Mouse (Mus musculus) myocyte (in vitro differentiated cells): Measurements from ENCODE around the gene Gm17304. TPM values are rescaled to one million over a fixed set of nuclear protein-coding genes. Genes with fewer than 3 reads are reported as not detected.

Source experiments
- H3K27me3 ChIP-seq: one replicate; pipeline ENCODE4 v1.6.1; 2011; ENCODE audit not compliant: control insufficient read depth, insufficient read depth, insufficient read length
- H3K36me3 ChIP-seq: one replicate; pipeline ENCODE4 v1.6.1; 2011; ENCODE audit not compliant: control insufficient read depth, insufficient read depth
- H3K4me2 ChIP-seq: one replicate; pipeline ENCODE4 v1.6.1; 2011; ENCODE audit warnings: low read depth, control low read depth
- H3K4me3 ChIP-seq: one replicate; pipeline ENCODE4 v1.5.1; 2011; ENCODE audit warnings: mild to moderate bottlenecking, control low read depth, moderate library complexity
- H3K79me2 ChIP-seq: one replicate; pipeline ENCODE4 v1.6.1; 2011; ENCODE audit not compliant: control insufficient read depth, insufficient read depth
- H3ac ChIP-seq: one replicate; pipeline ENCODE4 v1.6.1; 2011; ENCODE audit not compliant: control insufficient read depth, insufficient read length
- CEBPB ChIP-seq: IDR thresholded peaks from 2 replicates; pipeline ENCODE4 v1.6.1; 2011; ENCODE audit warnings: mild to moderate bottlenecking, moderate library complexity; ENCODE audit not compliant: poor library complexity, insufficient read depth, severe bottlenecking
- E2F4 ChIP-seq: IDR thresholded peaks from one replicate; pipeline ENCODE4 v1.6.1; 2011; ENCODE audit warnings: mild to moderate bottlenecking, control low read depth, moderate library complexity; ENCODE audit not compliant: insufficient read depth
- MAX ChIP-seq: IDR thresholded peaks from one replicate; pipeline ENCODE4 v1.6.1; 2011; ENCODE audit warnings: low read depth, mild to moderate bottlenecking, control low read depth
- MYOD1 ChIP-seq, 3 experiments: IDR thresholded peaks; one replicate each; pipeline ENCODE4 v1.6.1; 2011; ENCODE audit warnings: control low read depth in 2 of 3, low read depth in 2 of 3, mild to moderate bottlenecking in 2 of 3, moderate library complexity in 1 of 3; ENCODE audit not compliant: insufficient read length in 2 of 3, control insufficient read depth in 1 of 3
- MYOG ChIP-seq, 3 experiments: IDR thresholded peaks; one replicate each; pipeline ENCODE4 v1.6.1; 2011; ENCODE audit warnings: control low read depth in 2 of 3, low read depth in 2 of 3, mild to moderate bottlenecking in 2 of 3; ENCODE audit not compliant: insufficient read length in 2 of 3, control insufficient read depth in 1 of 3, insufficient read depth in 1 of 3
- POLR2A ChIP-seq: IDR thresholded peaks from one replicate; pipeline ENCODE4 v1.6.1; 2011; ENCODE audit warnings: low read depth, mild to moderate bottlenecking, control low read depth, moderate library complexity; ENCODE audit not compliant: insufficient read length
- POLR2AphosphoS2 ChIP-seq: IDR thresholded peaks from one replicate; pipeline ENCODE4 v1.6.1; 2011; ENCODE audit warnings: low read depth, control low read depth; ENCODE audit not compliant: insufficient read length
- REST ChIP-seq: IDR thresholded peaks from one replicate; pipeline ENCODE4 v1.6.1; 2011; ENCODE audit warnings: mild to moderate bottlenecking, control low read depth, moderate library complexity; ENCODE audit not compliant: insufficient read depth, insufficient read length
- SRF ChIP-seq: IDR thresholded peaks from one replicate; pipeline ENCODE4 v1.6.1; 2011; ENCODE audit warnings: low read depth; ENCODE audit not compliant: control insufficient read depth, insufficient read length
- TCF12 ChIP-seq: IDR thresholded peaks from one replicate; pipeline ENCODE4 v1.6.1; 2011; ENCODE audit warnings: mild to moderate bottlenecking, control low read depth; ENCODE audit not compliant: poor library complexity, insufficient read depth, severe bottlenecking
- TCF3 ChIP-seq: IDR thresholded peaks from one replicate; pipeline ENCODE4 v1.6.1; 2011; ENCODE audit warnings: low read depth, control low read depth; ENCODE audit not compliant: insufficient read length
- USF1 ChIP-seq: IDR thresholded peaks from one replicate; pipeline ENCODE4 v1.6.1; 2011; ENCODE audit warnings: low read depth, mild to moderate bottlenecking, control low read depth, moderate library complexity
- polyA plus RNA-seq: library from polyadenylated mRNA; unstranded; fragments of >200 nt; fragmentation: generic; extraction: Trizol; gene quantifications from one replicate; pipeline ENCODE4 v1.2.1, GENCODE M21; 2012; ENCODE audit warnings: missing spikeins

The Gm17304 gene
- polyA plus RNA-seq, 1 experiment = not detected

GRCm38 (mm10) chr5:106615006-106615405 lies 6.1 kb downstream of the Gm17304 start:
- Histone ChIP-seq H3K4me3 (no peak overlapping the region), H3K36me3 (peaks cover 44% of the 10 kb centered on the region), H3K27me3 (no peaks in the 10 kb centered on the region), H3ac (no peak overlapping the region), H3K79me2 (peaks cover 13% of the 10 kb centered on the region), H3K4me2 (no peak overlapping the region)
- TF ChIP-seq MAX (no peak), CEBPB (no peak), USF1 (no peak), MYOG (IDR thresholded peaks at IDR 0.05; ENCODE audit: control insufficient read depth in 1 of 3, insufficient read depth in 1 of 3, insufficient read length in 2 of 3, low read depth in 2 of 3) (no peak), E2F4 (no peak)

- Histone ChIP-seq H3K27me3 (no peaks in the 10 kb centered on the region), H3ac (no peak overlapping the region), H3K4me3 (no peak overlapping the region), H3K79me2 (peaks cover 24% of the 10 kb centered on the region), H3K4me2 (no peak overlapping the region), H3K36me3 (peaks cover 35% of the 10 kb centered on the region)
- TF ChIP-seq MAX (no peak), MYOD1 (IDR thresholded peaks at IDR 0.05; ENCODE audit: control insufficient read depth in 1 of 3, insufficient read length in 2 of 3, low read depth in 2 of 3) (no peak), CEBPB (no peak), POLR2A (no peak), MYOG (IDR thresholded peaks at IDR 0.05; ENCODE audit: control insufficient read depth in 1 of 3, insufficient read depth in 1 of 3, insufficient read length in 2 of 3, low read depth in 2 of 3) (no peak), E2F4 (no peak), POLR2AphosphoS2 (no peak), USF1 (no peak), TCF3 (no peak), SRF (no peak), TCF12 (no peak), REST (no peak)
These were observed 11.5 kb downstream of the Gm17304 start for GRCm38 (mm10) chr5:106620446-106620845.

- Histone ChIP-seq H3K27me3 (no peaks in the 10 kb centered on the region), H3K79me2 (peaks cover 29% of the 10 kb centered on the region), H3ac (no peak overlapping the region), H3K4me3 (no peak overlapping the region), H3K36me3 (peaks cover 31% of the 10 kb centered on the region), H3K4me2 (no peak overlapping the region)
- TF ChIP-seq SRF = no peak
These were observed 13.3 kb downstream of the Gm17304 start for GRCm38 (mm10) chr5:106622193-106622592.

- Histone ChIP-seq H3K27me3 (no peaks in the 10 kb centered on the region), H3K4me3 (no peak overlapping the region), H3ac (no peak overlapping the region), H3K36me3 (peaks cover 23% of the 10 kb centered on the region), H3K79me2 (peaks cover 36% of the 10 kb centered on the region), H3K4me2 (no peak overlapping the region)
- TF ChIP-seq SRF = no peak
- TF ChIP-seq REST = no peak
- TF ChIP-seq POLR2AphosphoS2 = no peak
- no peak for TF ChIP-seq E2F4
- no peak for TF ChIP-seq TCF12
- TF ChIP-seq MYOD1 (IDR thresholded peaks at IDR 0.05; ENCODE audit: control insufficient read depth in 1 of 3, insufficient read length in 2 of 3, low read depth in 2 of 3) = no peak
- TF ChIP-seq POLR2A = no peak
- TF ChIP-seq USF1 = no peak
- no peak for TF ChIP-seq CEBPB
These were observed 14.4 kb downstream of the Gm17304 start for GRCm38 (mm10) chr5:106623337-106623736.

GRCm38 (mm10) chr5:106628369-106629149 lies 19.7 kb downstream of the Gm17304 start:
- Histone ChIP-seq H3K27me3 (no peaks in the 10 kb centered on the region), H3K4me2 (no peak overlapping the region), H3K36me3 (peaks cover 11% of the 10 kb centered on the region), H3ac (no peak overlapping the region), H3K79me2 (peaks cover 34% of the 10 kb centered on the region), H3K4me3 (no peak overlapping the region)
- TF ChIP-seq SRF (no peak), TCF3 (no peak), USF1 (peak; percentile 66), CEBPB (no peak), MYOD1 (IDR thresholded peaks at IDR 0.05; ENCODE audit: control insufficient read depth in 1 of 3, insufficient read length in 2 of 3, low read depth in 2 of 3) (peak in 1 of 3 experiments; percentile 58), E2F4 (no peak), REST (no peak), MYOG (IDR thresholded peaks at IDR 0.05; ENCODE audit: control insufficient read depth in 1 of 3, insufficient read depth in 1 of 3, insufficient read length in 2 of 3, low read depth in 2 of 3) (peak in 1 of 3 experiments; percentile 56), MAX (no peak), POLR2AphosphoS2 (no peak)
